Mouse (Mus musculus) Muller cell, postnatal 12 days (primary cell): ENCODE results near the gene Ctsh.
"Not testable (repeated sequence)": the region's sequence is repeated elsewhere in the genome, so short reads cannot be mapped to it uniquely, and the experiment has no call there.

Source experiments
- DNase-seq: peaks from one replicate; pipeline ENCODE4 v3.0.0-alpha.2; 2015; ENCODE audit errors: inconsistent ontology term

Ctsh gene

GRCm38 (mm10) chr9:90059828-90060573, 6.0 kb downstream of the Ctsh start:
- DNase-seq: no peak

DNA sequence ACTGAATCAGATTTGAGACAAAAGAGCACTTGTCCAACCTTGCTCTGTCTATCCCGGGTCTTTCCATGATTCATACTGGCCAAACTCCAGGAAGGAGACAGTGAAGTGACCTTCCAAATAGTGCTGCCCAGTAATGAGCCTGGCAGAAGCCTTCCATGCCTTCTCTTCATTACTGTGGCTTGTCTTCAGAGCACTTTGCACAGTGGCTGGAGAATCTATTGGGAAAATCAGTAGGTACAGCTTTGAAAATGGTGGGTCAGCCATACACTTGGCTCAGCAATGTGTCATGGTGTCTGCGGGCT, 6.6 kb downstream of the Ctsh start:
- peak; percentile 96 for DNase-seq

DNA sequence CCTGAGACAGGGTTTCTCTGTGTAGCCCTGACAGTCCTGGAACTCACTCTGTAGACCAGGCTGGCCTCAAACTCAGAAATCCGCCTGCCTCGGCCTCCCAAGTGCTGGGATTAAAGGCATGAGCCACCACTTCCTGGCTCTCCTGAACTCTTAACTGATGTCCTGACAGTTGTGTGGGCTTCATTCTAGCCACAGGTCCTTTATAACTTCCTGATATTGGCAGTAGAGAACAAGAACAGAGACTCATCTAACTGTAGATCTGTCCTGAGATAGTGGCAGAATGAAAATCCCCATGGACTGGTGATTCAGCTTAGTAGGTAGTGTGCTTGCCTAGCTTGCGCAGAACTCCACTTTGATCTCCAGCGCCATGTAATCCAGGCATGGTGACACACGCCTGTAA, 7.0 kb downstream of the Ctsh start:
- not testable (repeated sequence) for DNase-seq

- DNase-seq: no peak
These were observed 13.4 kb downstream of the Ctsh start for GRCm38 (mm10) chr9:90067341-90067740.

DNA sequence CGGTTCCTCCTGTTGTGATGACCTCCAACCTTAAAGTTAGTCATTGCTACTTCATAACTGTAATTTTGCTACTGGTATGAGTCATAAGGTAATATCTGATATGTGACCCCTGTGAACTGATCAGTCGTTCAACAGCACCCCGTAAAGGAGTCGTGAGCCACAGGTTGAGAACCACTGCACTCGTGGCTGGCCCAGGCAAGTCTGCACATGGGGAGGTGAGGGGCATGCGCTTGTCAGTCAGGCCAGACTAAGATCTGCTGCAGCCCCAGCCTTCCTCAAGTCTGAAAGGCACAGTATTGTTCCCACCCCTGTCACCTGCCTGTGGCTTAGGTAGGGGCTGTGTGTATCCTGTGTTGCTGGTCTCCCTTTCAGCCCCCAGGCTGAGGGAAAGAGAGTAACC, 14.8 kb downstream of the Ctsh start:
- no peak for DNase-seq

- no peak for DNase-seq
These were observed 15.5 kb downstream of the Ctsh start for GRCm38 (mm10) chr9:90069485-90069884.

- no peak for DNase-seq
These were observed 16.2 kb downstream of the Ctsh start for GRCm38 (mm10) chr9:90070174-90070573.

DNA sequence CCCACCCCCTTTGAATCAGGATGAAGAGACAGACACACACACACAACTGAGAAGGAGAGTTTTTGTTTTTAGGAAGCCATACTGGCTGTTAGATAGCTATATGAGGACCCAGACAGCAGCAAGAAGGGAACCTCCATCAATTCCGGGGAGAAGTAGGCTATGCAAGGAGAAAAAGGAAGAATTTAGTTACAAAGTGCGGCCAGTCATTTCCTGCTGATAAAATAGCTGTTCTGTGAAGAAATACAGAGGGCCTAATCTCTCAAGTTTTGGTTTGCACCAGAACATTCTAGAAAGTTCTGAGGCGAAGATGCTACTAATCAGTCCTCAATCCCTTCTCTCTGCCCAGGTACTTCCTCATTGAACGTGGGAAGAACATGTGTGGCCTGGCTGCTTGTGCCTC, 21.4 kb downstream of the Ctsh start:
- no peak for DNase-seq

DNA sequence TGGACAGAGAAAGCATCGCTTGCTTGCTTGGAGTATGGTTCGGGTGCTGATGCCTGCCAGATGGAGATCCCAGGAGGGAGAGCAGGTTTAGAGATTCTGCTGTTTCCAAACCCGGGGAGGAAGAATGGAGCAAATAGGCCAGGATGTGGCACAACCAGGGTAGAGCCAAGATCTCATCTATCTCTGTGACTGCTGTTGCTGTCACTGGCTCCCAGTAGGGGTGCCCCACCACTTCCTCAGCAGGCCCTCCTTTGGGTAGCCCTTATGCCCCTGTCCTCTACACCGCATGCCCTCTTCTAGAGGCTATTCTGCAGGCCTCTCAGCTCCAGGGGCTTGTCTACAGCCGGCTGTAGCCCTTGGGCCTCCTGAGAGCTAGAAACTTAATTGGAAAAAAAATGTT, 22.2 kb downstream of the Ctsh start:
- DNase-seq: no peak

- peak; percentile 37 for DNase-seq
These were observed 23.0 kb downstream of the Ctsh start for GRCm38 (mm10) chr9:90076849-90077461.

DNA sequence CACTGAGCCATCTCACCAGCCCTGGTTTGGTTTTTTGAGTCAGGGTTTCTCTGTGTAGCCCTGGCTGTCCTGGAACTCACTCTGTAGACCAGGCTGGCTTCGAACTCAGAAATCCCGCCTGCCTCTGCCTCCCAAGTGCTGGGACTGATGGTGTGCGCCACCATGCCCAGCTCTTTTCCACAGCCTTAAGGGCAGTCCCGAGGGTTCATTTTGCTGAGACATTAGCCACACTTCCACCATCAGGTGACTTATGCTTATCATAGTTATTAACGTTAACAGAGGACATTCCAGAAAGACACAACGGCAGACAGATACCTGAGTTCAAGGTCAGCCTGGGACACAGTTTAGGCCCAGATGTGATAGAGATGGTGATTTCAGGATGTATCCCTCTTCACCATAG, 28.0 kb downstream of the Ctsh start:
- not testable (repeated sequence) for DNase-seq

DNA sequence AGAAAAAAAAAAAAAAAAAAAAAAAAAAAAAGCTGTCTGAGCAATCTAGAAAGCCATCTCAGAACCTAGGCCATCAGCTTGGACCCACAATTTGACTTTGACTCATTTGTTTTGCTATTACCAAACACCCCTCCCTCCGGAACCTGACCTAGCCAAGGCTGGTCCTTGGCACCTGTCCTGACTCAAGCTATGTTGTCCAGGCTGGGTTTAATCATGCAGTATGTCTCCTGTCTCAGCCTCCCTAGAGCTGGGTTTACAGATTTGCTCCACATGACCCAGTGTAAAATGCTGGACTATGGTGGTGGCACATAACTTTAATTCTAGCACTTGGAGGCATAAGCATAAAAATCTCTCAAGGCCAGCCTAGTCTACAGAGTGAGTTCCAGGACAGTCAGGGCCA, 29.0 kb downstream of the Ctsh start:
- DNase-seq: no peak

GRCm38 (mm10) chr9:90084152-90084551, 30.2 kb downstream of the Ctsh start:
- DNase-seq: no peak

DNA sequence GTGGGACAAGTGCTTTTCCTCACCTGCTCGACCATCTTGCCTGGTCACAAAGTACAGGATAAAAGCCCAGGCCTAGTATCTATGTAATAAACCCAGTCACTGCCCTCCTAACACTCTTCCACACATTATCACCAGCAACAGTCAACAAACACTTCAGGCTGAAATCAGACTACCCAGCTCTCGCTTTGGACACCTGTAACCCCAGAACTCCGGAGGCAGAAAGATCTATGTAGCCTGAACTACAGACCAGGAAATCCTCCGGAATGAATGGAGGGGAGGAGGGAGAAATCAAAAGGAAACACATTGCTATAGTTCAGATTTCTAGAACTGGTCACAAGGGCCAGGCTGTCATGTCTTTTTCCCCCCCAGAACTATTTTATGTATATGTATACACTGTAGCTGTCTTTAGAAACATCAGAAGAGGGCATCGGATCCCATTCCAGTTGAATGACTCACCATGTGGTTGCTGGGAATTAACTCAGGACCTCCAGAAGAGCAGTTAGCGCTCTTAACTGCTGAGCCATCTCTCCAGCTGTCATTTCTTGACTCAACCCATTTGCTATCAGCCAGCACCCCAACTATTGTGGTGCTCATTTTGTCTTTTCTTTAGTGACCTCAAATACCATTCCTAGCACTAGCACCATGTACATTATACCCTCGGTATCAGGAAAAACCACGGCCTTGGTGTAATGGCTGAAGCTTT, 31.0 kb downstream of the Ctsh start:
- DNase-seq: no peak

GRCm38 (mm10) chr9:90087906-90088485, 34.0 kb downstream of the Ctsh start:
- DNase-seq: no peak

GRCm38 (mm10) chr9:90089339-90090104, 35.6 kb downstream of the Ctsh start:
- DNase-seq: no peak

GRCm38 (mm10) chr9:90098934-90099333, 45.0 kb downstream of the Ctsh start:
- DNase-seq: no peak

DNA sequence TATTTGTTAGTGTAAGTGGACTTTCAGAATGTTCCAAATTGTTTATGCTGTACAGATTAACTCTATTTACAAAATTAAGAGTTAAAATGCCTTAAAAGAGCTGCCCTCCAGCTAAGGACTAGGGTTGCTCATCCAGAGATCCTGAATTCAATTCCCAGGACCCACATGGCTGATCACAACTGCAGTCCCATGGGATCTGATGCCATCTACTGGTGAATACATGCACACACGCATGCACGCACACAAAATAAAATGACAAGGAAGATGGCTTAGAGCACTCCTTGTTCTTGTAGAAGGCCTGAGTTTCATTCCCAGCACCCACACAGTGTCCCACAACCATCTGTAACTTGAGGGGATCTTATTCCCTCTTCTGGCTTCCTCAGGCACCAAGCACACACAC, 46.8 kb downstream of the Ctsh start:
- no peak for DNase-seq

DNA sequence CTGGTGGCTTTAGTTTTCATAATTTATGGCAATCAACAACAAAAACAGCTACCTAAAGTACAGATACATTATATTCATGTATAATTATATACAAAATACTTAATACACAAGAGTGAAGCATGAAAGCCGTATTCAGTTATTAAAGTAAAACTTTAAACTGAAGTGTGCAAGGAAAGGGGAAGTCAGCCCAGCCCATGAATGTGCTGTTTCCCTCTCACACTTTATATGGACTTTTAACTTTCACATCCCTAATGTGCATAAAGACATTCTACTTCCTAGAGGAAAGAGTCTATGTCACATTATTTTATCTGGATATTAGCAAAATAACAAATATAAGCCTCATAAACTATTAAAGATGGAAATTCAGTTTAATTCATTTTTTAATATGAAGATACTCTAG, 51.5 kb downstream of the Ctsh start:
- DNase-seq: no peak

DNA sequence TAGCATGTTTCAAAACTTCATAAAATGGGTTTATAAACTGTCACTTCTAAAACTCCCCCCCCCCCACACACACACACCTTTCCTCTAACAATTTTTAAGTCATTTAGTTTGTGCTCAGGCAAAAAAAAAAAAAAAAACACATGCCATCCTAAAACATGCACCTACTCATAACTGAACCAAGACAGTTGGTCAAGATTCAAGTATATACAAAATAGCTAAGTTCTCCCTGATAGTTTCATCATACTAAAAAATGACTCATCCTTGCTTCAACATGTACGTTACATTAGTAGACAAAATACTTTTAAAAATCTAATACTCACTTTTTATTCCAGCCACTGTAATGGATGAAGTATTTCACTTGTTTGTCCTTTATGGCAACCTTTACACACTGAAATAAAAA, 53.0 kb downstream of the Ctsh start:
- no peak for DNase-seq

- no peak for DNase-seq
These were observed 54.3 kb downstream of the Ctsh start for GRCm38 (mm10) chr9:90108272-90108671.

GRCm38 (mm10) chr9:90109386-90109785, 55.4 kb downstream of the Ctsh start:
- DNase-seq: no peak
